Mouse (Mus musculus) liver, postnatal 0 days (tissue): ENCODE results near the gene Stk19. TPM values are rescaled to one million over a fixed set of nuclear protein-coding genes. Genes with fewer than 3 reads are reported as not detected.
"Not testable (repeated sequence)": the region's sequence is repeated elsewhere in the genome, so short reads cannot be mapped to it uniquely, and the experiment has no call there.

ENCODE experiments used
- ATAC-seq: fragments of 200-750 bp; cut with Nextera tagmentation; 2 replicates; pipeline ENCODE4 v1.8.0; 2017; ENCODE audit warnings: mild to moderate bottlenecking, moderate library complexity
- DNase-seq: peaks from one replicate; pipeline ENCODE4 v3.0.0-alpha.2; 2016
- H3K27ac ChIP-seq: fragments of 300-500 bp; sonication (generic); 2 replicates; pipeline ENCODE4 v1.5.1; 2014; ENCODE audit warnings: antibody characterized with exemption, moderate library complexity, mild to moderate bottlenecking, low read depth
- H3K27me3 ChIP-seq: fragments of 300-500 bp; sonication (generic); 2 replicates; pipeline ENCODE4 v1.6.1; 2014; ENCODE audit warnings: low read length, control low read depth, mixed read lengths; ENCODE audit not compliant: insufficient read depth
- H3K36me3 ChIP-seq: fragments of 300-500 bp; sonication (generic); replicated peaks from 2 replicates; pipeline ENCODE4 v1.6.1; 2014; ENCODE audit warnings: mild to moderate bottlenecking, control low read depth, low read length, moderate library complexity, mixed read lengths; ENCODE audit not compliant: insufficient read depth
- H3K4me1 ChIP-seq: fragments of 300-500 bp; sonication (generic); 2 replicates; pipeline ENCODE4 v1.6.1; 2014; ENCODE audit warnings: antibody characterized with exemption, mild to moderate bottlenecking, control low read depth; ENCODE audit not compliant: insufficient read depth
- H3K4me2 ChIP-seq: fragments of 300-500 bp; sonication (generic); 2 replicates; pipeline ENCODE4 v1.6.1; 2014; ENCODE audit warnings: low read depth, mild to moderate bottlenecking, low read length, moderate library complexity, mixed read lengths
- H3K4me3 ChIP-seq: fragments of 300-500 bp; sonication (generic); 2 replicates; pipeline ENCODE4 v1.5.1; 2014; ENCODE audit warnings: low read depth, low read length
- H3K9ac ChIP-seq: fragments of 300-500 bp; sonication (generic); replicated peaks from 2 replicates; pipeline ENCODE4 v1.6.1; 2014; ENCODE audit warnings: mild to moderate bottlenecking, moderate library complexity
- H3K9me3 ChIP-seq: fragments of 300-500 bp; sonication (generic); 2 replicates; pipeline ENCODE4 v1.6.1; 2016; ENCODE audit warnings: mild to moderate bottlenecking, control low read depth, low read length, mixed read lengths
- CTCF ChIP-seq: sonication (generic); IDR thresholded peaks from 2 replicates; pipeline ENCODE4 v1.5.1; 2016; ENCODE audit warnings: antibody characterized with exemption, low read depth
- EP300 ChIP-seq: IDR thresholded peaks from 2 replicates; pipeline ENCODE4 v1.6.1; 2016; ENCODE audit warnings: antibody characterized with exemption, low read depth, mild to moderate bottlenecking
- WGBS: fragments of 180-500 bp; shearing (Covaris S2); extraction: QIAGEN DNeasy Blood & Tissue Kit; methylation state at CpG from one replicate; pipeline ENCODE4 v1.1.7; 2014; ENCODE audit not compliant: insufficient replicate concordance; 5-methylcytosine and 5-hydroxymethylcytosine counted together
- polyA plus RNA-seq: library from polyadenylated mRNA; unstranded; fragments of >200 nt; fragmentation: Nextera tagmentation; extraction: Ambion mirVana; gene quantifications from 2 replicates; pipeline ENCODE4 v1.2.1, GENCODE M21; 2015

The Stk19 gene
- polyA plus RNA-seq, 1 experiment from 2014 or later = 13.1 TPM

- H3K4me3 ChIP-seq = peak overlapping the region; percentile 83
- no peak for DNase-seq
- 6% methylated on average over 47 of the region's 48 CpGs for WGBS
- peak; percentile 70 for ATAC-seq
- peak overlapping the region; percentile 99 for H3K4me2 ChIP-seq
- TF ChIP-seq CTCF (no peak), EP300 (no peak)
- H3K27me3 ChIP-seq = no peaks in the 10 kb centered on the region
- no peaks in the 10 kb centered on the region for H3K9me3 ChIP-seq
- H3K27ac ChIP-seq = peak overlapping the region; percentile 66
- H3K9ac ChIP-seq = peak overlapping the region; percentile 71
- H3K4me1 ChIP-seq = peaks cover 16% of the 10 kb centered on the region
- H3K36me3 ChIP-seq = peaks cover 26% of the 10 kb centered on the region
These were observed 440 bp downstream of the Stk19 start for GRCm38 (mm10) chr17:34836155-34836855.

GRCm38 (mm10) chr17:34830776-34831175 is 6.0 kb downstream of the Stk19 start:
- not testable (repeated sequence) for H3K4me2 ChIP-seq, DNase-seq, H3K4me1 ChIP-seq, H3K27me3 ChIP-seq, H3K4me3 ChIP-seq, H3K9me3 ChIP-seq, ATAC-seq, H3K9ac ChIP-seq, H3K27ac ChIP-seq
- WGBS = 65% methylated on average over 1 of the region's 1 CpGs
- peaks cover 26% of the 10 kb centered on the region for H3K36me3 ChIP-seq

GRCm38 (mm10) chr17:34814818-34815370 is 21.9 kb downstream of the Stk19 start:
- Histone ChIP-seq H3K4me1 (peaks cover 4% of the 10 kb centered on the region; the same call in 1 of the 2 replicates), H3K27me3 (no peaks in the 10 kb centered on the region), H3K36me3 (no peaks in the 10 kb centered on the region), H3K9ac (no peak overlapping the region), H3K27ac (no peak overlapping the region), H3K9me3 (no peaks in the 10 kb centered on the region), H3K4me2 (no peak overlapping the region), H3K4me3 (no peak overlapping the region)
- 66% methylated on average over 7 of the region's 7 CpGs for WGBS
- DNase-seq (no peak), ATAC-seq (no peak)
- no peak for TF ChIP-seq EP300

- peak; percentile 79 for TF ChIP-seq CTCF
- not testable (repeated sequence) for H3K27ac ChIP-seq, H3K27me3 ChIP-seq, H3K4me1 ChIP-seq, H3K9me3 ChIP-seq, H3K36me3 ChIP-seq, H3K4me2 ChIP-seq, H3K4me3 ChIP-seq, H3K9ac ChIP-seq, ATAC-seq
- DNase-seq = peak; percentile 67
- WGBS = 54% methylated on average over 12 of the region's 12 CpGs
These were observed 23.0 kb downstream of the Stk19 start for GRCm38 (mm10) chr17:34813747-34814146.

GRCm38 (mm10) chr17:34811275-34811674 is 25.5 kb downstream of the Stk19 start:
- Histone ChIP-seq H3K4me2 (peak overlapping the region; percentile 18; the same call in 1 of the 2 replicates), H3K4me3 (no peak overlapping the region), H3K36me3 (no peaks in the 10 kb centered on the region), H3K9ac (no peak overlapping the region; the same call in 1 of the 2 replicates), H3K9me3 (no peaks in the 10 kb centered on the region), H3K27me3 (no peaks in the 10 kb centered on the region), H3K4me1 (peaks cover 8% of the 10 kb centered on the region; the same call in 1 of the 2 replicates), H3K27ac (0 out of 2 replicates have a peak overlapping the region, but pooled peaks have one; percentile 16)
- ATAC-seq (peak; percentile 7; the same call in 1 of the 2 replicates), DNase-seq (no peak)
- TF ChIP-seq CTCF = no peak
- no peak for TF ChIP-seq EP300
- WGBS = 65% methylated on average over 15 of the region's 15 CpGs

GRCm38 (mm10) chr17:34810811-34811210 is 25.9 kb downstream of the Stk19 start:
- H3K4me2 ChIP-seq = not testable (repeated sequence)
- peak; percentile 64 for ATAC-seq

GRCm38 (mm10) chr17:34810411-34810810 is 26.3 kb downstream of the Stk19 start:
- not testable (repeated sequence) for H3K9ac ChIP-seq, H3K4me3 ChIP-seq, H3K4me1 ChIP-seq, H3K9me3 ChIP-seq, H3K4me2 ChIP-seq, DNase-seq, H3K27me3 ChIP-seq, H3K36me3 ChIP-seq, ATAC-seq
- H3K27ac ChIP-seq = peak overlapping the region; percentile 57; the same call in 1 of the 2 replicates
- 84% methylated on average over 5 of the region's 5 CpGs for WGBS

More at GRCm38 (mm10) chr17:34810811-34811210, 25.9 kb downstream of the Stk19 start:
- not testable (repeated sequence) for H3K36me3 ChIP-seq, H3K9me3 ChIP-seq, H3K27me3 ChIP-seq, DNase-seq, H3K4me3 ChIP-seq, H3K4me1 ChIP-seq, H3K9ac ChIP-seq
- H3K27ac ChIP-seq = 0 out of 2 replicates have a peak overlapping the region, but pooled peaks have one; percentile 16
- WGBS = 42% methylated on average over 5 of the region's 8 CpGs
